ENCODE assay signal across 15 mouse cellular contexts in the genomic region with DNA sequence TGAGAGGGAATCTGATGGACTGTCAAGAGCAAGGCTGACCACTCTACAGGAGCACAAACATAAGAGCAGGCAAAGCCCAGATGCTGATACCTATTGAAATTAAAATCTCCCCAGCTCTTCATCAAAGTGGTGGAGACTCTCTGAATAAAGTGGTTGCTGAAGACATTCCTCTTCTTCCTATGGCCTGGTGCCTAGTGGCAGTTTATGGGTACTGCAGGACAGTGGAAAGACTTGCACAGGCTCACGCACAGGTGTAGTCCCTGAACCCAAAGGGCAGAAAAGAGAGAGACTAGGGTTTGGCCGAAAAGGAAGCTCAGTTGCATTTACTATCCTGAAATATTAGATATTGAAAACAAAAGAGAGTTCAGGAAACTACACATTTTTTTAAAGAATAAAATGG.
DNase-seq lines count a peak whose midpoint lies in the region; ATAC-seq and TF ChIP-seq lines count a peak whose summit lies in the region.
"Had no signal": no experiment of that assay in that cellular context is flagged by ENCODE, and none has a peak within 500 bp of the region (broad histone marks: within the 10 kb centered on the region; RNA-seq: fewer than 3 reads in every experiment).

No protein-coding gene starts in this region.

- no peak overlapping the region for H3K9ac ChIP-seq in heart, adult 2 months (ENCODE audit: low read depth, low read length)
- H3K9ac ChIP-seq in lung, embryonic 14.5 days: no peak overlapping the region
- H3K9ac ChIP-seq: hindbrain, embryonic 15.5 days; limb, embryonic 15.5 days; midbrain, embryonic 13.5 days had no signal

- no peak overlapping the region for H3K4me3 ChIP-seq in heart, adult 2 months
- H3K4me3 ChIP-seq in lung, embryonic 14.5 days (ENCODE audit: low read depth, low read length): no peak overlapping the region
- H3K4me3 ChIP-seq: heart, embryonic 10.5 days; hindbrain, embryonic 15.5 days; limb, embryonic 15.5 days; midbrain, embryonic 13.5 days had no signal

- no peak for DNase-seq in heart, adult 2 months
- no peak for DNase-seq in heart, postnatal 36 days
- no peak for DNase-seq in lung, embryonic 14.5 days
- DNase-seq in lung, adult 18-20 months: no peak
- DNase-seq in ES-CJ7 (ENCODE audit: low read depth, low spot score): peak; percentile 51
- no peak for DNase-seq in brain, embryonic 14.5 days (ENCODE audit: low read depth)
- DNase-seq in adrenal gland, postnatal 14 days: no peak
- DNase-seq: gastrocnemius, postnatal 36 days; kidney, adult 18-20 months; lung, adult 2 months had no signal

- H3K27me3 ChIP-seq in heart, adult 2 months (ENCODE audit: control insufficient read depth, insufficient read depth, low read length): no peaks in the 10 kb centered on the region
- no peaks in the 10 kb centered on the region for H3K27me3 ChIP-seq in lung, embryonic 14.5 days (ENCODE audit: insufficient read depth, low read length)
- H3K27me3 ChIP-seq: hindbrain, embryonic 15.5 days; limb, embryonic 15.5 days; midbrain, embryonic 13.5 days had no signal

- H3K4me2 ChIP-seq in lung, embryonic 14.5 days: no peak overlapping the region
- H3K4me2 ChIP-seq: hindbrain, embryonic 15.5 days; limb, embryonic 15.5 days; midbrain, embryonic 13.5 days had no signal

- 82% methylated on average over 2 of the region's 2 CpGs for WGBS in heart, adult 2 months
- WGBS in lung, embryonic 14.5 days: 89% methylated on average over 2 of the region's 2 CpGs

- H3K27ac ChIP-seq in heart, adult 2 months: no peak overlapping the region
- no peak overlapping the region for H3K27ac ChIP-seq in lung, embryonic 14.5 days (ENCODE audit: low read depth)
- H3K27ac ChIP-seq: heart, embryonic 10.5 days; hindbrain, embryonic 15.5 days; limb, embryonic 15.5 days; midbrain, embryonic 13.5 days had no signal

- TF ChIP-seq CTCF in heart, adult 2 months (IDR thresholded peaks at IDR 0.05): peak; percentile 32
- peak; percentile 39; the same call in 1 of the 2 replicates for TF ChIP-seq CTCF in lung, embryonic 14.5 days (IDR thresholded peaks at IDR 0.05; ENCODE audit: low read depth)
- peak; percentile 37; the same call in 1 of the 2 replicates for TF ChIP-seq CTCF in brain, embryonic 14.5 days (IDR thresholded peaks at IDR 0.05; ENCODE audit: borderline replicate concordance, extremely low read depth, insufficient read depth, insufficient read length)

- no peak for TF ChIP-seq POLR2A in heart, adult 2 months (IDR thresholded peaks at IDR 0.05; ENCODE audit: insufficient read depth, low read depth, low read length)
- no peak for TF ChIP-seq POLR2A in brain, embryonic 14.5 days (IDR thresholded peaks at IDR 0.05; ENCODE audit: borderline replicate concordance, extremely low read depth, insufficient read depth, insufficient read length, poor library complexity, severe bottlenecking)

- H3K36me3 ChIP-seq in heart, adult 2 months (ENCODE audit: control insufficient read depth, insufficient read depth, low read length): no peaks in the 10 kb centered on the region
- H3K36me3 ChIP-seq in lung, embryonic 14.5 days (ENCODE audit: insufficient read depth): no peaks in the 10 kb centered on the region
- H3K36me3 ChIP-seq: heart, embryonic 10.5 days; hindbrain, embryonic 15.5 days; limb, embryonic 15.5 days; midbrain, embryonic 13.5 days had no signal

- no peaks in the 10 kb centered on the region for H3K4me1 ChIP-seq in heart, adult 2 months (ENCODE audit: control insufficient read depth, insufficient read depth, low read length)
- no peaks in the 10 kb centered on the region for H3K4me1 ChIP-seq in lung, embryonic 14.5 days (ENCODE audit: insufficient read depth)
- H3K4me1 ChIP-seq: heart, embryonic 10.5 days; hindbrain, embryonic 15.5 days; limb, embryonic 15.5 days; midbrain, embryonic 13.5 days had no signal

- no peaks in the 10 kb centered on the region for H3K9me3 ChIP-seq in lung, embryonic 14.5 days (ENCODE audit: low read depth, low read length)
- H3K9me3 ChIP-seq: heart, embryonic 10.5 days; hindbrain, embryonic 15.5 days; limb, embryonic 15.5 days; midbrain, embryonic 13.5 days had no signal

- no peak for ATAC-seq in lung, embryonic 14.5 days (ENCODE audit: insufficient read depth)
- no peak for ATAC-seq in megakaryocyte, adult 5-6 weeks (ENCODE audit: poor library complexity, severe bottlenecking)
- ATAC-seq: midbrain, embryonic 13.5 days had no signal

- H3K79me2 ChIP-seq in heart, adult 2 months (replicated peaks; ENCODE audit: control insufficient read depth, insufficient read depth, low read length): no peaks in the 10 kb centered on the region

- no peak for TF ChIP-seq EP300 in heart, adult 2 months (IDR thresholded peaks at IDR 0.05; ENCODE audit: insufficient read depth, low read depth, low read length)

- intact Hi-C loops in heart, adult 2 months (cut with DNase I): no loop called here
- intact Hi-C loops in heart, postnatal 36 days (cut with DNase I): no loop called here
